33 mouse cellular contexts compared by ENCODE assay signal in genomic region chr14:75661548-75661947, GRCm38 (mm10). TPM values are rescaled to one million over a fixed set of nuclear protein-coding genes. Genes with fewer than 3 reads are reported as not detected.
DNase-seq lines count a peak whose midpoint lies in the region; ATAC-seq and TF ChIP-seq lines count a peak whose summit lies in the region.
"Had no signal": no experiment of that assay in that cellular context is flagged by ENCODE, and none has a peak within 500 bp of the region (broad histone marks: within the 10 kb centered on the region; RNA-seq: fewer than 3 reads in every experiment).

No protein-coding gene starts in this region.

- no peak overlapping the region for H3K4me2 ChIP-seq in forebrain, postnatal 0 days (ENCODE audit: low read depth)
- H3K4me2 ChIP-seq in forebrain, embryonic 15.5 days (replicated peaks) = no peak overlapping the region
- H3K4me2 ChIP-seq in lung, embryonic 14.5 days = no peak overlapping the region
- no peak overlapping the region for H3K4me2 ChIP-seq in midbrain, embryonic 15.5 days
- no peak overlapping the region for H3K4me2 ChIP-seq in neural tube, embryonic 15.5 days
- H3K4me2 ChIP-seq: embryonic facial prominence, embryonic 13.5 days; heart, embryonic 12.5 days; heart, embryonic 15.5 days had no signal

- H3K27me3 ChIP-seq in forebrain, postnatal 0 days (ENCODE audit: insufficient read depth, low read length) = no peaks in the 10 kb centered on the region
- H3K27me3 ChIP-seq in forebrain, embryonic 15.5 days = no peaks in the 10 kb centered on the region
- H3K27me3 ChIP-seq in lung, embryonic 14.5 days (ENCODE audit: insufficient read depth, low read length) = no peaks in the 10 kb centered on the region
- H3K27me3 ChIP-seq in midbrain, embryonic 15.5 days (replicated peaks) = no peaks in the 10 kb centered on the region
- H3K27me3 ChIP-seq in midbrain, embryonic 10.5 days (ENCODE audit: low read depth, poor library complexity, severe bottlenecking) = no peaks in the 10 kb centered on the region
- no peaks in the 10 kb centered on the region for H3K27me3 ChIP-seq in neural tube, embryonic 15.5 days (replicated peaks)
- H3K27me3 ChIP-seq: embryonic facial prominence, embryonic 13.5 days; heart, embryonic 15.5 days had no signal

- peaks cover 7% of the 10 kb centered on the region; the same call in 1 of the 2 replicates for H3K4me1 ChIP-seq in forebrain, postnatal 0 days (ENCODE audit: insufficient read depth)
- H3K4me1 ChIP-seq in forebrain, embryonic 15.5 days = peaks cover 12% of the 10 kb centered on the region
- H3K4me1 ChIP-seq in lung, embryonic 14.5 days (ENCODE audit: insufficient read depth) = no peaks in the 10 kb centered on the region
- peaks cover 7% of the 10 kb centered on the region; the same call in 1 of the 2 replicates for H3K4me1 ChIP-seq in midbrain, embryonic 15.5 days
- H3K4me1 ChIP-seq in midbrain, embryonic 10.5 days = peaks cover 4% of the 10 kb centered on the region; the same call in 1 of the 2 replicates
- H3K4me1 ChIP-seq in neural tube, embryonic 15.5 days = peaks cover 11% of the 10 kb centered on the region
- H3K4me1 ChIP-seq: embryonic facial prominence, embryonic 10.5 days; embryonic facial prominence, embryonic 13.5 days had no signal

- no peaks in the 10 kb centered on the region for H3K36me3 ChIP-seq in forebrain, postnatal 0 days (ENCODE audit: insufficient read depth)
- H3K36me3 ChIP-seq in forebrain, embryonic 15.5 days = no peaks in the 10 kb centered on the region
- no peaks in the 10 kb centered on the region for H3K36me3 ChIP-seq in lung, embryonic 14.5 days (ENCODE audit: insufficient read depth)
- H3K36me3 ChIP-seq in midbrain, embryonic 15.5 days (replicated peaks) = no peaks in the 10 kb centered on the region
- H3K36me3 ChIP-seq in midbrain, embryonic 10.5 days = no peaks in the 10 kb centered on the region
- no peaks in the 10 kb centered on the region for H3K36me3 ChIP-seq in neural tube, embryonic 15.5 days
- H3K36me3 ChIP-seq: embryonic facial prominence, embryonic 10.5 days; embryonic facial prominence, embryonic 13.5 days; heart, embryonic 12.5 days; heart, embryonic 15.5 days; hindbrain, embryonic 10.5 days had no signal

- no peak for TF ChIP-seq CTCF in forebrain, postnatal 0 days (IDR thresholded peaks at IDR 0.05; ENCODE audit: low read depth)
- no peak for TF ChIP-seq CTCF in lung, embryonic 14.5 days (IDR thresholded peaks at IDR 0.05; ENCODE audit: low read depth)

- 0 out of 2 replicates have a peak, but pooled peaks have one; percentile 38 for ATAC-seq in forebrain, postnatal 0 days
- no peak for ATAC-seq in forebrain, embryonic 15.5 days (replicated peaks)
- no peak for ATAC-seq in lung, embryonic 14.5 days (ENCODE audit: insufficient read depth)
- 0 out of 2 replicates have a peak, but pooled peaks have one; percentile 33 for ATAC-seq in midbrain, embryonic 15.5 days (replicated peaks)
- ATAC-seq in neural tube, embryonic 15.5 days (ENCODE audit: low FRiP score) = peak; percentile 58; the same call in 1 of the 2 replicates
- ATAC-seq: CD4-positive, CD25-positive, alpha-beta regulatory T cell, adult 4 months; hindbrain, postnatal 0 days; inflammation-experienced regulatory T-cells, adult 6 months had no signal

- no peak overlapping the region for H3K9ac ChIP-seq in forebrain, postnatal 0 days
- H3K9ac ChIP-seq in forebrain, embryonic 15.5 days (replicated peaks) = no peak overlapping the region
- no peak overlapping the region for H3K9ac ChIP-seq in lung, embryonic 14.5 days
- no peak overlapping the region for H3K9ac ChIP-seq in midbrain, embryonic 15.5 days
- no peak overlapping the region for H3K9ac ChIP-seq in neural tube, embryonic 15.5 days (replicated peaks)
- H3K9ac ChIP-seq: embryonic facial prominence, embryonic 13.5 days; heart, embryonic 12.5 days; heart, embryonic 15.5 days had no signal

- WGBS in forebrain, postnatal 0 days = 26% methylated on average over 8 of the region's 8 CpGs
- WGBS in forebrain, embryonic 15.5 days = 33% methylated on average over 8 of the region's 8 CpGs
- WGBS in lung, embryonic 14.5 days = 26% methylated on average over 8 of the region's 8 CpGs
- 50% methylated on average over 8 of the region's 8 CpGs for WGBS in midbrain, embryonic 15.5 days
- WGBS in midbrain, embryonic 10.5 days = 86% methylated on average over 8 of the region's 8 CpGs
- WGBS in neural tube, embryonic 15.5 days = 23% methylated on average over 8 of the region's 8 CpGs

- no peak for DNase-seq in forebrain, postnatal 0 days
- peak; percentile 29 for DNase-seq in lung, embryonic 14.5 days
- DNase-seq in lung, postnatal 10 days = no peak
- no peak for DNase-seq in midbrain, embryonic 10.5 days (ENCODE audit: low spot score)
- DNase-seq in thymus, postnatal 4 days = no peak
- DNase-seq: adrenal gland, adult 2 months; adrenal gland, postnatal 14 days; cerebellum, adult 11-12 months; cerebellum, adult 8-10 months; cerebellum, postnatal 36 days; embryo, embryonic 11 days; gastrocnemius, postnatal 25 days; heart, adult 18-20 months; heart, postnatal 36 days had no signal

- no peaks in the 10 kb centered on the region for H3K9me3 ChIP-seq in forebrain, postnatal 0 days (ENCODE audit: low read length)
- H3K9me3 ChIP-seq in forebrain, embryonic 15.5 days = no peaks in the 10 kb centered on the region
- no peaks in the 10 kb centered on the region for H3K9me3 ChIP-seq in lung, embryonic 14.5 days (ENCODE audit: low read depth, low read length)
- H3K9me3 ChIP-seq in midbrain, embryonic 15.5 days = no peaks in the 10 kb centered on the region
- no peaks in the 10 kb centered on the region for H3K9me3 ChIP-seq in midbrain, embryonic 10.5 days (replicated peaks)
- H3K9me3 ChIP-seq in neural tube, embryonic 15.5 days (replicated peaks) = no peaks in the 10 kb centered on the region
- H3K9me3 ChIP-seq: embryonic facial prominence, embryonic 10.5 days; embryonic facial prominence, embryonic 13.5 days; heart, embryonic 12.5 days; heart, embryonic 15.5 days; hindbrain, embryonic 10.5 days had no signal

- H3K27ac ChIP-seq in forebrain, postnatal 0 days (ENCODE audit: low read depth, low read length) = peak overlapping the region; percentile 10; the same call in 1 of the 2 replicates
- H3K27ac ChIP-seq in forebrain, embryonic 15.5 days (replicated peaks) = no peak overlapping the region
- no peak overlapping the region for H3K27ac ChIP-seq in lung, embryonic 14.5 days (ENCODE audit: low read depth)
- H3K27ac ChIP-seq in midbrain, embryonic 15.5 days = no peak overlapping the region
- no peak overlapping the region for H3K27ac ChIP-seq in midbrain, embryonic 10.5 days (replicated peaks)
- H3K27ac ChIP-seq in neural tube, embryonic 15.5 days (replicated peaks) = no peak overlapping the region
- H3K27ac ChIP-seq: embryonic facial prominence, embryonic 10.5 days; embryonic facial prominence, embryonic 13.5 days; heart, embryonic 15.5 days; hindbrain, embryonic 10.5 days; hindbrain, postnatal 0 days had no signal

- no peak overlapping the region for H3K4me3 ChIP-seq in forebrain, postnatal 0 days (ENCODE audit: low read depth, low read length)
- no peak overlapping the region for H3K4me3 ChIP-seq in forebrain, embryonic 15.5 days
- H3K4me3 ChIP-seq in lung, embryonic 14.5 days (ENCODE audit: low read depth, low read length) = no peak overlapping the region
- H3K4me3 ChIP-seq in midbrain, embryonic 15.5 days = no peak overlapping the region
- H3K4me3 ChIP-seq in midbrain, embryonic 10.5 days = no peak overlapping the region
- H3K4me3 ChIP-seq in neural tube, embryonic 15.5 days (replicated peaks) = no peak overlapping the region
- H3K4me3 ChIP-seq: embryonic facial prominence, embryonic 10.5 days; embryonic facial prominence, embryonic 13.5 days; erythroblast, embryonic 14.5 days; heart, embryonic 12.5 days; heart, embryonic 15.5 days; hindbrain, embryonic 10.5 days had no signal

RNA-seq across cellular contexts. Expression of gene Erich6b, which starts 19.5 kb away (rescaled TPM):
- not detected in 2 replicates for total RNA-seq in forebrain, postnatal 0 days (2014; rRNA removed)
- polyA plus RNA-seq in forebrain, postnatal 0 days (2015; fragmentation: Nextera tagmentation; extraction: Ambion mirVana) = not detected in 2 replicates
- polyA plus RNA-seq in forebrain, embryonic 15.5 days (2015; fragmentation: Nextera tagmentation; extraction: Ambion mirVana) = not detected in 2 replicates
- polyA plus RNA-seq in lung, embryonic 14.5 days (2014; fragmentation: Nextera tagmentation; extraction: Ambion mirVana) = not detected in 2 replicates
- polyA plus RNA-seq in midbrain, embryonic 15.5 days (2015; fragmentation: Nextera tagmentation; extraction: Ambion mirVana) = not detected in 2 replicates
- polyA plus RNA-seq in midbrain, embryonic 10.5 days (2016; fragmentation: Nextera tagmentation; extraction: Ambion mirVana) = not detected in 2 replicates
- polyA plus RNA-seq in neural tube, embryonic 15.5 days (2015; fragmentation: Nextera tagmentation; extraction: Ambion mirVana) = not detected in 2 replicates
- total RNA-seq: adrenal gland, adult 2 months; adrenal gland, postnatal 14 days; adrenal gland, postnatal 4 days; gastrocnemius, adult 8-10 months; gastrocnemius, postnatal 25 days; heart, adult 18-20 months; heart, postnatal 10 days; heart, postnatal 36 days; hindbrain, postnatal 0 days; MEL had no signal
- polyA plus RNA-seq: adrenal gland, adult 2 months; C2C12; CD4-positive, CD25-positive, alpha-beta regulatory T cell, adult 4 months; cortical plate, adult 2 months; embryonic facial prominence, embryonic 10.5 days; embryonic facial prominence, embryonic 13.5 days; erythroblast, embryonic 14.5 days; gonadal fat pad, adult 2 months; heart, embryonic 12.5 days; heart, embryonic 15.5 days; hindbrain, embryonic 10.5 days; hindbrain, postnatal 0 days; inflammation-experienced regulatory T-cells, adult 6 months had no signal

Comparison
In these comparisons a context has a peak if more than half of its experiments do, and no peak if none do; other contexts are left out.
1. ATAC-seq: peak in forebrain, postnatal 0 days (single experiment), midbrain, embryonic 15.5 days (single experiment) and neural tube, embryonic 15.5 days (single experiment); none in forebrain, embryonic 15.5 days (single experiment) and lung, embryonic 14.5 days (single experiment).